Mouse (Mus musculus): ENCODE measurements around the gene Ppm1k. TPM values are rescaled to one million over a fixed set of nuclear protein-coding genes. Genes with fewer than 3 reads are reported as not detected.

Gene Ppm1k
- polyA plus RNA-seq (2015; fragmentation: Nextera tagmentation; extraction: Ambion mirVana) = 8.0 and 8.9 TPM in 2 replicates

DNA sequence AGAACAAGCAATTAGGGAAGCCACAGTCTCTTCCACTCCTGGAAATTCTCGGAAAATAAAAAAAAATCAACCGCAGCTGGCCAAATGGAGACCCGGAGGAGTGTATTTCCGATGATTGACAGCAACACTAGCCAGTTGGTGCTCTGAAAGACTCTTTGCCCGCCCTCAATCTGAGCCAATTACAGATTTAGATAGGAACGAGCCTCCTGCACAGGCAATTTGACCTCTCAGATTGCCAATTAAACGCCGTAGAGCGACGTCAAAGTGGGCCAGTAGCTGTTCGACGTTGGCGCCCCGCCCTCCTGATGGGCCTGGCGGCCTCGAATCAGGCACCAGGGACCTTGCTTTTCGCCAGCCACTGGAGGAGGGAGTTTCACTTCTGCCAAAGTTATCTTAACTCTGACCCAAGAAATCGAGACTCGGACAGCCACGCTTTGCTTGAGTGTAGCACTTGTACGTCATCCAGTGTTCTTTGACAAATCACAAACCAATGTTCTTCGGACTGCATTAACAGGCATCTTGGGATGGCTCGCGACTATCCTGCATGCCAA, at the start of gene Ppm1k:
TSS of gene Ppm1k (minus strand) at position 83 of the 551 bp plus-strand sequence.
- peak within 1 kb of the TSS; percentile 80 for H3K27ac ChIP-seq (ENCODE audit: low read length)
- peaks cover 16% of the 10 kb centered on the region for H3K4me1 ChIP-seq (replicated peaks; ENCODE audit: control insufficient read depth, insufficient read depth, low read length)
- peak within 1 kb of the TSS; percentile 87 for H3K4me2 ChIP-seq (ENCODE audit: low read length)
- no peaks in the 10 kb centered on the region for H3K27me3 ChIP-seq (replicated peaks; ENCODE audit: control insufficient read depth, insufficient read depth, low read length)
- peak; percentile 99 for ATAC-seq
- H3K9me3 ChIP-seq (ENCODE audit: control insufficient read depth, low read length) = no peaks in the 10 kb centered on the region
- H3K4me3 ChIP-seq (replicated peaks; ENCODE audit: low read length) = peak within 1 kb of the TSS; percentile 57
- under 1% methylated on average over 24 of the region's 24 CpGs for WGBS
- H3K9ac ChIP-seq (replicated peaks; ENCODE audit: low read depth, low read length) = peak within 1 kb of the TSS; percentile 71
- no peaks in the 10 kb centered on the region for H3K36me3 ChIP-seq (ENCODE audit: control insufficient read depth, insufficient read depth)

GRCm38 (mm10) chr6:57582356-57582755, 47.1 kb upstream of the Ppm1k start:
- H3K27ac ChIP-seq (ENCODE audit: low read length) = no peak overlapping the region
- no peaks in the 10 kb centered on the region for H3K9me3 ChIP-seq (ENCODE audit: control insufficient read depth, low read length)
- no peak for ATAC-seq
- no peak overlapping the region for H3K9ac ChIP-seq (replicated peaks; ENCODE audit: low read depth, low read length)
- H3K4me1 ChIP-seq (replicated peaks; ENCODE audit: control insufficient read depth, insufficient read depth, low read length) = peaks cover 7% of the 10 kb centered on the region; the same call in 1 of the 2 replicates
- no peaks in the 10 kb centered on the region for H3K36me3 ChIP-seq (ENCODE audit: control insufficient read depth, insufficient read depth)
- no peaks in the 10 kb centered on the region for H3K27me3 ChIP-seq (replicated peaks; ENCODE audit: control insufficient read depth, insufficient read depth, low read length)
- no peak overlapping the region for H3K4me3 ChIP-seq (replicated peaks; ENCODE audit: low read length)
- H3K4me2 ChIP-seq (ENCODE audit: low read length) = no peak overlapping the region
- 82% methylated on average over 4 of the region's 4 CpGs for WGBS

DNA sequence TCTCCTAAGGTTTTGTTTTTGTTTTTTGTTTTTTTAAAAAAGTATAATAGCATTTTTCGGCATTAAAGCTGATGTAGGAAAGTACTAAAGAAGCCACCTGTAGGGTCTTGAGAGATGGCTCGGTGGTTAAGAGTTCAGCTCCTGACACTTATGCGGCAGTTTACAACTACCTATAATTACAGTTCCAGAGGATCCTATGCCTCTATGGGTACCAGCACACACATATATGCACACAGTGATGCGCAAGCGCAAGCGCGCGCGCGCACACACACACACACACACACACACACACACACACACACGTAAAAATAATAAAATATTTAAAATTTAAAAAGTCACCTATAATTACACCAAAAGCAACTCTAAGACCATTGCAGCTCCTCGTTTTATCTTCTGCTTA, 46.3 kb upstream of the Ppm1k start:
- peak overlapping the region; percentile 45 for H3K4me3 ChIP-seq (replicated peaks; ENCODE audit: low read length)
- no peak overlapping the region for H3K27ac ChIP-seq (ENCODE audit: low read length)
- peaks cover 7% of the 10 kb centered on the region; the same call in 1 of the 2 replicates for H3K4me1 ChIP-seq (replicated peaks; ENCODE audit: control insufficient read depth, insufficient read depth, low read length)
- peak overlapping the region; percentile 71 for H3K4me2 ChIP-seq (ENCODE audit: low read length)
- no peaks in the 10 kb centered on the region for H3K27me3 ChIP-seq (replicated peaks; ENCODE audit: control insufficient read depth, insufficient read depth, low read length)
- no peaks in the 10 kb centered on the region for H3K36me3 ChIP-seq (ENCODE audit: control insufficient read depth, insufficient read depth)
- no peak overlapping the region for H3K9ac ChIP-seq (replicated peaks; ENCODE audit: low read depth, low read length)
- ATAC-seq = no peak
- WGBS = 89% methylated on average over 12 of the region's 12 CpGs
- H3K9me3 ChIP-seq (ENCODE audit: control insufficient read depth, low read length) = no peaks in the 10 kb centered on the region

DNA sequence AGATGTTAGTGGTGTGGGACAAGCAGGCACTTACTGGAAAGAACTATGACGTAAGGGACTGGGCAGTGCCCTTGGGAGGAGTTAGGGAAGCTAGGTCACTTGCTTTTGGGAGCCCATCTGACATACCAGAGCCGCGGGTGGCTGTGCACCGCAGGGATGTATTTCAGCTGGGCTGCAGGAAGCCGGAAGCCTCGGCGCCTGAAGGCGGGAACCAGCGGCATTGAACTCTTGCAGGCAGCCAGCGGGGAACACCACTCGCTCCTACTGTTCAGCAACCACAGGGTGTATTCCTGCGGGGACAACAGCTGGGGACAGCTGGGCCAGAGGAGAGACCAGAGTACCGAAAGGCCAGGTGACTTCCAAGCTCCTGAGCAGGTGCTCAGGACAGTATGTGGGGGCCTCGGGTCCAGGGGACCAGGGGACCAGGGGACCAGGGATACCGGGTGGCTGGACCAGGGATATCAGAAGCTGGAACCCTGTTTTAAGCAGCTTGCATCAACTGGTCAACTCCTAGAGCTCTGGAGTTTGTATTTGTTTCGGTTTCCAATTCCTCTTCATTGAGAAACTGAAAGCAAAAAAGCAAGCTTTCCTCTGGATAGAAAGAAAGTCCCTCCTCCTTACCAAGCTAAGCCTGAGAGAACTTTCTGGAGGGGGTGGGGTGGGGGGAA, 45.7 kb upstream of the Ppm1k start, which contains the start of gene Herc6:
TSS of gene Herc6 (plus strand) at position 120 of the 668 bp plus-strand sequence.
- ATAC-seq = peak; percentile 77
- no peaks in the 10 kb centered on the region for H3K36me3 ChIP-seq (ENCODE audit: control insufficient read depth, insufficient read depth)
- H3K4me1 ChIP-seq (replicated peaks; ENCODE audit: control insufficient read depth, insufficient read depth, low read length) = peaks cover 7% of the 10 kb centered on the region; the same call in 1 of the 2 replicates
- peak within 1 kb of the TSS; percentile 71 for H3K4me2 ChIP-seq (ENCODE audit: low read length)
- H3K9ac ChIP-seq (replicated peaks; ENCODE audit: low read depth, low read length) = peak within 1 kb of the TSS; percentile 59
- no peaks in the 10 kb centered on the region for H3K27me3 ChIP-seq (replicated peaks; ENCODE audit: control insufficient read depth, insufficient read depth, low read length)
- H3K9me3 ChIP-seq (ENCODE audit: control insufficient read depth, low read length) = no peaks in the 10 kb centered on the region
- H3K27ac ChIP-seq (ENCODE audit: low read length) = no peak within 1 kb of the TSS
- WGBS = 4% methylated on average over 16 of the region's 16 CpGs
- peak within 1 kb of the TSS; percentile 45 for H3K4me3 ChIP-seq (replicated peaks; ENCODE audit: low read length)

GRCm38 (mm10) chr6:57571587-57571986, 36.3 kb upstream of the Ppm1k start:
- Histone ChIP-seq H3K27me3 (replicated peaks; ENCODE audit: control insufficient read depth, insufficient read depth, low read length) (no peaks in the 10 kb centered on the region), H3K4me1 (replicated peaks; ENCODE audit: control insufficient read depth, insufficient read depth, low read length) (no peaks in the 10 kb centered on the region), H3K36me3 (ENCODE audit: control insufficient read depth, insufficient read depth) (no peaks in the 10 kb centered on the region), H3K9me3 (ENCODE audit: control insufficient read depth, low read length) (no peaks in the 10 kb centered on the region), H3K4me2 (ENCODE audit: low read length) (no peak overlapping the region), H3K4me3 (replicated peaks; ENCODE audit: low read length) (no peak overlapping the region), H3K27ac (ENCODE audit: low read length) (no peak overlapping the region), H3K9ac (replicated peaks; ENCODE audit: low read depth, low read length) (no peak overlapping the region)
- no peak for ATAC-seq

- Histone ChIP-seq H3K9me3 (ENCODE audit: control insufficient read depth, low read length) (no peaks in the 10 kb centered on the region), H3K9ac (replicated peaks; ENCODE audit: low read depth, low read length) (no peak overlapping the region), H3K4me3 (replicated peaks; ENCODE audit: low read length) (no peak overlapping the region), H3K36me3 (ENCODE audit: control insufficient read depth, insufficient read depth) (no peaks in the 10 kb centered on the region), H3K27me3 (replicated peaks; ENCODE audit: control insufficient read depth, insufficient read depth, low read length) (no peaks in the 10 kb centered on the region), H3K27ac (ENCODE audit: low read length) (no peak overlapping the region), H3K4me2 (ENCODE audit: low read length) (no peak overlapping the region), H3K4me1 (replicated peaks; ENCODE audit: control insufficient read depth, insufficient read depth, low read length) (no peaks in the 10 kb centered on the region)
- WGBS = 11% methylated on average over 6 of the region's 6 CpGs
- peak; percentile 71 for ATAC-seq
Measured at GRCm38 (mm10) chr6:57570170-57570974, 35.1 kb upstream of the Ppm1k start.

DNA sequence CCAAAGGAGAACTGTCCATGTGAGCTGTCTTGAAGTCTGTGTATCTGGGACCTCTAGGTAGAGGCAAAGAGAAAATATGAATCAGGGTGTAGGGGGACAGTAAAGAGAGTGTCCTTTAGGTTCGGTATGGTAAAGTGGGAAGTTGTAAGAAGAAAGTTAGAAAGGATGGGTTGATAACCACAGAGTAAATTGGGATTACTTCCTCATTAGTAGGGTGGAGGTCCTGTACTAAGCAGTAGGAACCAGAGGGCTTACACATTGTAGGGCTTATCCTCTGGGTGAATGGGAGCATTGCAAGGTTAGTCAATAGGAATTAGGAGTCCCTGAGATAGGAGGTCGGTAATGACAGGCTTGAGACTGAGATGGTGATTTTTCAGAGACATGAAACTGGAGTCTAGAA, 32.4 kb upstream of the Ppm1k start:
- Histone ChIP-seq H3K9me3 (ENCODE audit: control insufficient read depth, low read length) (no peaks in the 10 kb centered on the region), H3K27me3 (replicated peaks; ENCODE audit: control insufficient read depth, insufficient read depth, low read length) (no peaks in the 10 kb centered on the region), H3K4me2 (ENCODE audit: low read length) (no peak overlapping the region), H3K9ac (replicated peaks; ENCODE audit: low read depth, low read length) (no peak overlapping the region), H3K4me1 (replicated peaks; ENCODE audit: control insufficient read depth, insufficient read depth, low read length) (no peaks in the 10 kb centered on the region), H3K36me3 (ENCODE audit: control insufficient read depth, insufficient read depth) (no peaks in the 10 kb centered on the region), H3K27ac (ENCODE audit: low read length) (no peak overlapping the region), H3K4me3 (replicated peaks; ENCODE audit: low read length) (no peak overlapping the region)
- WGBS = 84% methylated on average over 2 of the region's 2 CpGs
- ATAC-seq = no peak

DNA sequence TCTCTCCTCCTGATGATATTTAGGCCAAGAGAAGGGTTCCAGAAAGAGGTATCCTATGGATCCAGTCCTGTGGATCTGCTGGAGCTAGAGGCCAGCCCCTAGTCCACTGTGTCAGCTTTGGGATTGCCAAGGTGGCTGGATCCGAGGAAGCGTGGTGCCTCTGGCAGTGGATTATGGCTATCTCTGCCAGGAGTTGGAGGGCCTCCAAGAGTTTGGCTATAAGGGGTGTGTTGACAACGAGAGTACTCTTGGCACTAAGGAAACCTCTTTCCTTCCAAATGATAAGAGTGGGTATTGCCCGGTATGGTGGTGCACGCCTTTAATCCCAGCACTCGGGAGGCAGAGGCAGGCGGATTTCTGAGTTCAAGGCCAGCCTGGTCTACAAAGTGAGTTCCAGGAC, 30.2 kb upstream of the Ppm1k start:
- H3K36me3 ChIP-seq (ENCODE audit: control insufficient read depth, insufficient read depth) = no peaks in the 10 kb centered on the region
- no peak overlapping the region for H3K27ac ChIP-seq (ENCODE audit: low read length)
- no peak overlapping the region for H3K9ac ChIP-seq (replicated peaks; ENCODE audit: low read depth, low read length)
- H3K4me2 ChIP-seq (ENCODE audit: low read length) = no peak overlapping the region
- H3K4me1 ChIP-seq (replicated peaks; ENCODE audit: control insufficient read depth, insufficient read depth, low read length) = no peaks in the 10 kb centered on the region
- no peaks in the 10 kb centered on the region; the same call in 1 of the 2 replicates for H3K9me3 ChIP-seq (ENCODE audit: control insufficient read depth, low read length)
- H3K27me3 ChIP-seq (replicated peaks; ENCODE audit: control insufficient read depth, insufficient read depth, low read length) = no peaks in the 10 kb centered on the region
- no peak overlapping the region for H3K4me3 ChIP-seq (replicated peaks; ENCODE audit: low read length)
- no peak for ATAC-seq
- WGBS = 74% methylated on average over 7 of the region's 7 CpGs

DNA sequence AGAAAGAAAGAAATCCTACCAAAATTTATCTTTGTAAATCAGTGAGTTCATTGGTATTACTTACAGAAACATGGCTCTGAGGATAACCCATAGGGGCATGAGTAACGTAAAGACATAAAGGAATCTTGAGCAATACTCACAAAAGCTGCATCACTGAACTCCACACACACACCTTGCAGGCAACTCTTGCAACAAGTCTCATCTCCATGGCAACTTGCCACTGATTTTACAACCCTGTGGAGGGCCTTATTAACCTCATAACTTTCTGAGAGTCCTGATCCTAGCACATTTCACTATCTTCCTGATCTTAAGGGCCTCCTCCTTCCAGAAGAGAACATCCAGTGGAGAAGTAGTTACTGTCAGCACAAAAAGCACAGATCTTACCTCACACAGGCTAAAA, 28.2 kb upstream of the Ppm1k start:
- no peak for ATAC-seq
- no peak overlapping the region for H3K9ac ChIP-seq (replicated peaks; ENCODE audit: low read depth, low read length)
- WGBS = 84% methylated on average over 1 of the region's 1 CpGs
- H3K4me1 ChIP-seq (replicated peaks; ENCODE audit: control insufficient read depth, insufficient read depth, low read length) = no peaks in the 10 kb centered on the region
- no peaks in the 10 kb centered on the region for H3K36me3 ChIP-seq (ENCODE audit: control insufficient read depth, insufficient read depth)
- H3K27me3 ChIP-seq (replicated peaks; ENCODE audit: control insufficient read depth, insufficient read depth, low read length) = no peaks in the 10 kb centered on the region
- no peak overlapping the region for H3K4me3 ChIP-seq (replicated peaks; ENCODE audit: low read length)
- no peak overlapping the region for H3K27ac ChIP-seq (ENCODE audit: low read length)
- H3K9me3 ChIP-seq (ENCODE audit: control insufficient read depth, low read length) = no peaks in the 10 kb centered on the region; the same call in 1 of the 2 replicates
- H3K4me2 ChIP-seq (ENCODE audit: low read length) = no peak overlapping the region

Data from forebrain, embryonic 16.5 days (tissue).